Mouse (Mus musculus): ENCODE results near the gene C1rl.
"Not testable (repeated sequence)": the region's sequence is repeated elsewhere in the genome, so short reads cannot be mapped to it uniquely, and the experiment has no call there.

C1rl gene

DNA sequence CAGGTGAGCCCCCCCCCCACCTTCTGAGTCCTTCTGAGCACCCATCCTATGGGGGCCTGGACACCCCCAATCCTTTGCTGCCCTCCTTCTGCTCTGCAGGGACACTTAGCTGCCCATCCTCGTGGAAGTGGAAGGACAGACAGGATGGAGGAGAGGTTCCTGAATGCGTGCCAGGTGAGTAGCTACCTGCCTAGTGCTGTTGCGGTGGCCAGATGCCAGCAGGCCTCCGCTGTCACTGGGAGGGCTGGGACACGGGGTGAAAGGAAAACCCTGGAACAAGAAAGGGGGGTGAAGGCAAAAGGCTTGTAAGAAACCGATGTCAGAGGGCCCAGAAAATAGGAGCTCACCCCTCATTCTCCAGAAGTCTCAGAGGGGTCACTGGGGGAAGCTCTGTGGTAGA is 14.1 kb downstream of the C1rl start:
- DNase-seq = peak in 1 of 2 experiments; percentile 17

DNA sequence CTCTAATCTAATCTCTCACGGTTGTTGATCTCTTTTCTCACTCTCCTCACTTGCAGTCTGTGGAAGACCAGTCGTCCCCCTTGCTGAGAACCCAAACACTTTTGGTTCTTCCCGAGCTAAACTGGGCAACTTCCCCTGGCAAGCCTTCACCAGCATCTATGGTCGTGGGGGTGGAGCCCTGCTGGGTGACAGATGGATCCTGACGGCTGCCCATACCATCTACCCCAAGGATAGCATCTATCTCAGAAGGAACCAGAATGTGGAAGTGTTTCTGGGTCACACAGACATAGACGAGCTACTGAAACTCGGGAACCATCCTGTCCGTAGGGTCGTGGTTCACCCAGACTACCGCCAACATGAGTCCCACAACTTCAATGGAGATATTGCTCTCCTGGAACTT is 15.4 kb downstream of the C1rl start:
- peak; percentile 21 to 42 for DNase-seq

DNA sequence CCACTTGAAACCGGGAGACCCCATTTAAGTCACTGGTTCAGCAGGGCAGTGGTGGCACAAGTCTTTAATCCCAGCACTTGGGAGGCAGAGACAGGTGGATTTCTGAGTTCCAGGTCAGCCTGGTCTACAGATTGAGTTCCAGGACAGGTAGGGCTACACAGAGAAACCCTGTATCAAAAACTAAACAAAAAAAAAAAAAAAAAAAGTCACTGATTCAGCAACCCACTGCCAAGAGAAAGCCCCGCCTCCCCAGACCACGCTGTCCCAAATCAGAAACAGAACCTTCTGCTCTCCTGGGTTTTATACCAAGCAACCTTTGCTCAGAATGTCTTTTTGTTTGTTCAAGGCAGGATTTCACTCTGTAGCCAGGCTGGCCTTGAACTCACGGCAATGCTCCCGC is 16.3 kb downstream of the C1rl start:
- not testable (repeated sequence) for DNase-seq

- DNase-seq = no peak
Observed at GRCm38 (mm10) chr6:124511936-124512335, 19.0 kb downstream of the C1rl start.

DNA sequence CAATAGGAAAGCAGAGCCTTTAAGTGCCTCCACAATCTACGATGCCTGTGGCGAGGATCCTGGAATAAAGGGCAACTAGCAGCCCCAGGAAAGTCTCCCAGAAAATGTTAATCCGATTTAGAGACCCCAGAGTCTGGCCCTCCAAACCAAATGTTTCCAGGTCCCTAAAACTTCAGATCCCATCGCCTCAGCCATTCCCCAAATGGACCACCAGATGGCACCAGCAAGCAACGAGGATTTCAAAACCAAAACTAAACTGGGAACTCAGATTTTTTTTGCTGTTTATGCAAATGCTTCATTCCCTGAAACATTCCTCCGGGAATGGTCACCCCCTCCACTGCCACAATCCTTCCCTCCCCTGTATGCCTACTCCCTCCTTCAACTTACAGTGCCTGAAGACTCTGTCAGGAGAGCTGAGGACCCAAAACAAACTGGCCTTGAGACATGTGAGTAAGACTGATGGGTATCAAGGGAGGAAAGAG is 19.5 kb downstream of the C1rl start, which contains the start of gene C1ra:
C1ra (plus strand) TSS at position 51 of the 482 bp plus-strand sequence.
- peak; percentile 62 to 74 for DNase-seq

GRCm38 (mm10) chr6:124517733-124518132 is 24.8 kb downstream of the C1rl start:
- DNase-seq = not testable (repeated sequence)

- DNase-seq = peak; percentile 63 to 70
Observed at GRCm38 (mm10) chr6:124522082-124522481, 29.2 kb downstream of the C1rl start.

DNA sequence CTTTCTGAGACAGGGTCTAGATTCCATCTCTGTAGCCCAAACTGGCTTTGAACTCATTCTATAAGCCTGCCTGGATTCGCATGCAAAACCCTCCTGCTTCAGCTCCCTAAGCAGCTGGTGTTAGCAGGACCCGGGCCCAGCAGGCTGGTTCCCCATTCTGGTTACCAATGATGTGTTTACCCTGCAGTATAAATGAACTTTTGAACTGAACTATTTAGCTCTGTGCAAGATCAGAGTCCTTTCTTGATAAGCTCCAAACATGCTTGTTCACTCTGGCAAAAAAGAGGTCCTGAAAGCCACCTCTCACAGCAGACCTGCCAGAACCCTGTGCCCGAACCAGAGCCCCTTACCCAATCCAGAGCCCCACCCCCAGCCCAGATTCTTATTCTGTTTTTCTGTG is 35.0 kb downstream of the C1rl start:
- no peak for DNase-seq

GRCm38 (mm10) chr6:124531077-124531476 is 38.2 kb downstream of the C1rl start:
- no peak for DNase-seq

DNA sequence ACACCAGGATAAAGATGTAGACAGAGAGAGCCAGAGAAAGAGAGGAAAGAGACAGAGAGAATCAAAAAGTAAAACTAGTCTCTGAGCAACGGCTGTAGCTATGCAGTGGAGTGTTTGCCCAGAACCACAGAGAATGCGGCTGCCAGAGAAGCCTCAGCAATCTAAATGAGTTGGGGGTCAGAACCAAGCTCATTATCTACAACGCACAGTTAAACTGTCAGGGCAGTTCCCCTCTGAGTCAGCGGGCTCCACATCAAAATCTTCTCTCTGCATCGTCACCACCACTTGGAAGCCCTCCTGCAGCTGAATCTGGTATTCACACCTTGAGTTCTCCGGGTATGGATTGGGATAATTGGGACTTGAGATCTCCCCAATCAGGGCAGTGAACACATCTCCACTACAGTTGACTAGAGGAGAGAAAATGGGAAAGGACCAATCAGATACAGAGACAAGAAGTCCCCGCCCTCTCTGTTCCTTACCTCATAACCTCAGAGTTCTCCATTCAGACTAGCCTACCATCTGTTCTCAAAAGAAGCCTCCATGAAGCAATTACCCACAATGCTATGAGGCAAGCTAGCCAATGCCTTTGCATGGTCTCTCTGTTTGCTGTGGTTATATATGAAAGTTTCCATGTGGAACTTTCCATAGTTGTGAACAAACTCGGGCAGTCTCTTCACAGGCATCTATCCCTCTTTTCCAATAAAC is 43.4 kb downstream of the C1rl start:
- DNase-seq = not testable (repeated sequence)

DNA sequence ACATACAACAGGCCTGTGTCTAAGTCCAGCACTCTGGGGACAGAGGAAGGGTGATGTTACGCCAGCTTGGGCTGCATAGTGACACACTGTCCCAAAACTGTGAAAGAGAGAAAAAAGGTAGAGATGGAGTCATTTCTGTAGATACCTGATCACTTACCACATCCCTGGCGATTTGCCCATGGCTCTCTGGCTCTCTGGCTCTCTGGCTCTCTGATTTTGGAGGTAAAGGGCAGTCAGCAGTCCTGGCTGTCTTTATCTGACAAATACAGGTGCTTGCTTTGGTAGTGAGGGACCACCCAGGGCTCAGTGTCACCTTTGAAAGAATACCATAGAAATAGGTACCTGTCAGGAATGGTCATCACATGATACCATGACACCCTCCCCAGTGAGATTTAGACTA is 48.3 kb downstream of the C1rl start:
- not testable (repeated sequence) for DNase-seq

- DNase-seq = peak; percentile 70 to 73
Observed at GRCm38 (mm10) chr6:124542284-124542683, 49.4 kb downstream of the C1rl start, which contains the start of gene C1s1. Gene C1s1, minus strand, starts transcription at chr6:124542359.

GRCm38 (mm10) chr6:124544466-124544865 is 51.6 kb downstream of the C1rl start:
- DNase-seq = peak; percentile 44 to 47

GRCm38 (mm10) chr6:124545425-124545824 is 52.5 kb downstream of the C1rl start:
- no peak for DNase-seq

GRCm38 (mm10) chr6:124547979-124548378 is 55.1 kb downstream of the C1rl start:
- DNase-seq = not testable (repeated sequence)

DNA sequence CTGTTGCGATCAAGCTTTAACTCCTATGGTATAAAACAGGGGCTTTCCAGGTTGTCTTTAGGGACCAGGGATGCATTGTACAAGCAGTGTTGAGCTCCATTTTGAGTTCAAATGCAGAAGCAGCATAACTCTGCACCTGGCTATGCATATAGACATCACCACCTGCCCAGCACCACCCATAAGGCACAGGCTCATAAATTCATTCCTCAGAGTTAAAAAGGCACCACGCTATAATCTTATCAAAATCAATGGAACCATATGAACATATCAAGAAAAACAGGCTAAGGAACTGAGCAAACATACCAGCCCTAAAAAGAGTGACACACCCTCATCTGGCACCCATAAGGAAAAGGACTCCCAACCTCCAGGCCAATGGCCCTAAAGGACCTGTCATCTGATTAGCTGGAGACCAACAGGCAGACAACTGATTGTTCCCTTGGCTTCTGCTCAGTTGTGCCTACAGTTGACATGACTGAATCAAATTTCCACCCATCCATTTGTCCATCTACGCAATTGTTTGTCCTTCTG is 56.2 kb downstream of the C1rl start:
- DNase-seq = no peak

GRCm38 (mm10) chr6:124552766-124553165 is 59.9 kb downstream of the C1rl start:
- DNase-seq = no peak

- DNase-seq = not testable (repeated sequence)
Observed at GRCm38 (mm10) chr6:124555956-124556355, 63.0 kb downstream of the C1rl start.

All from cerebellum, postnatal 10 days (tissue).